Mouse (Mus musculus): ENCODE data around the gene Tns3. TPM values are rescaled to one million over a fixed set of nuclear protein-coding genes. Genes with fewer than 3 reads are reported as not detected.

The Tns3 gene
- 2.8 and 3.6 TPM in 2 replicates for polyA plus RNA-seq (2015; fragmentation: Nextera tagmentation; extraction: Ambion mirVana)

DNA sequence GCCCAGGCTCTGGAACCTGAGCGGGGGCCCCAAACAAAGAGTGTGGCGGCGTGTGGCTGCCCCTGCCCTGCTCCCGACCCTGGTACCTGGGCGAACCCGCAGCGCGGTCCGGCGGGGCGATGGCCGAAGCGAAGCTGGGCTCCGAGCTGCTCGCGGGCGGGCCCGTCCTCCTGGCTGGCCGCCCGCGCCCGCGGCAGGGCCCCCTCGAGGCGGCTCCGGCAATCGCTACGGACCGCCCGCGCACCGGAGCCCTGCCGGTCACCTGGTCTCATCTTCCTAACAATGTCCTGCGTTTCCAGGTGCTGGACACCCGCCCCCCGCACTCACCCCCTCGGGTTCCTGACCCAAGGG lies at the start of gene Tns3:
TSS of gene Tns3 (minus strand) at position 143 of the 351 bp plus-strand sequence.
- H3K27me3 ChIP-seq (ENCODE audit: insufficient read depth, low read length), result no peaks in the 10 kb centered on the region
- ATAC-seq, result peak; percentile 86
- DNase-seq, result peak; percentile 75
- H3K9me3 ChIP-seq (ENCODE audit: low read length), result no peaks in the 10 kb centered on the region
- H3K4me3 ChIP-seq (ENCODE audit: low read depth, low read length), result peak within 1 kb of the TSS; percentile 82
- no peaks in the 10 kb centered on the region; the same call in 1 of the 2 replicates for H3K36me3 ChIP-seq (replicated peaks; ENCODE audit: insufficient read depth, low read length)
- H3K4me1 ChIP-seq (ENCODE audit: insufficient read depth), result peaks cover 29% of the 10 kb centered on the region
- H3K9ac ChIP-seq (replicated peaks), result peak within 1 kb of the TSS; percentile 87
- peak within 1 kb of the TSS; percentile 96 for H3K4me2 ChIP-seq (ENCODE audit: low read depth, low read length)
- WGBS (ENCODE audit: insufficient replicate concordance), result under 1% methylated on average over 36 of the region's 37 CpGs
- H3K27ac ChIP-seq (ENCODE audit: low read depth), result peak within 1 kb of the TSS; percentile 78
- TF ChIP-seq EP300 (IDR thresholded peaks at IDR 0.05; ENCODE audit: low read depth) (no peak), CTCF (IDR thresholded peaks at IDR 0.05; ENCODE audit: low read depth) (peak; percentile 38)

DNA sequence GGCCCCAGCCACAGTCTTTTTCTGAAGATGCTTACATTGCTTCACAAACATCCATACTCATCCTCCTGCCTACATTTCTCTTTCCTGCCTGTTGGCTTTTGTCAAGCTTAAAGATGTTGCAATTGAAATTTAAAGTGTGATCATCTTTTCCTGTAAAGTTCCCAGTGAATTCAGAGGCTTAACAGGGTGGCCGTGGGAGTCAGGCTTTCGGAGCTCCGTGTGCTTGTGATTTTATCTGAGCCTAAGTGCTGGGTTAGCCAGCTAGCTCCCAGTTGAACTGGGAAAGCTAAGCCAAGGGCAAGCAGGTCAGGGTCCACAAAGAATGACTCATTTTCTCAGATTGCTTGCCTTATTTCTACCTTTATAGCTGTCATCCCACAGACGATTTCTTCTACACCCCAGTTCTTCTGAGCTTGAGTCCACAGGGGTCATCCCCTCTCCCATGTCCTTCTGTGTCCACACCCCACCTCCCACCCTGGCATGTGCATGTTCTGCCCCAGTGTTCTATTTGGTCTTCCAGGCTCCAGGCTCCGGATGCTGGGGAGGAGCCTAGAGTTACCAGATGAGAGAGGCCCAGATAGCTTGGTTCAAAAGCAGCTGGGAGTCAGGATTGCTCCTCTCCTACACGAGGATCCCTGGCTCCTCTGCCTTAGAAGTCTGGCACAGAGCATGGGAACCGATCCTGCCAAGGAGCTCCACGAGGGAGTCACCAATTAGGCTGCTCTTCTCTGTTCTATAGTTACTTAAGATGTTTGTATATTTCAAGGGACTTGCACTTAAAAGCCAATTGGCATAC lies 42.1 kb upstream of the Tns3 start:
- H3K4me1 ChIP-seq (ENCODE audit: insufficient read depth), result peaks cover 22% of the 10 kb centered on the region
- H3K27me3 ChIP-seq (ENCODE audit: insufficient read depth, low read length), result no peaks in the 10 kb centered on the region
- no peak for ATAC-seq
- WGBS (ENCODE audit: insufficient replicate concordance), result 66% methylated on average over 8 of the region's 8 CpGs
- peak overlapping the region; percentile 39; the same call in 1 of the 2 replicates for H3K27ac ChIP-seq (ENCODE audit: low read depth)
- H3K4me2 ChIP-seq (ENCODE audit: low read depth, low read length), result no peak overlapping the region
- no peak for TF ChIP-seq EP300 (IDR thresholded peaks at IDR 0.05; ENCODE audit: low read depth)
- H3K36me3 ChIP-seq (replicated peaks; ENCODE audit: insufficient read depth, low read length), result no peaks in the 10 kb centered on the region
- no peak overlapping the region for H3K4me3 ChIP-seq (ENCODE audit: low read depth, low read length)
- no peak overlapping the region for H3K9ac ChIP-seq (replicated peaks)
- no peak for DNase-seq
- H3K9me3 ChIP-seq (ENCODE audit: low read length), result no peaks in the 10 kb centered on the region

DNA sequence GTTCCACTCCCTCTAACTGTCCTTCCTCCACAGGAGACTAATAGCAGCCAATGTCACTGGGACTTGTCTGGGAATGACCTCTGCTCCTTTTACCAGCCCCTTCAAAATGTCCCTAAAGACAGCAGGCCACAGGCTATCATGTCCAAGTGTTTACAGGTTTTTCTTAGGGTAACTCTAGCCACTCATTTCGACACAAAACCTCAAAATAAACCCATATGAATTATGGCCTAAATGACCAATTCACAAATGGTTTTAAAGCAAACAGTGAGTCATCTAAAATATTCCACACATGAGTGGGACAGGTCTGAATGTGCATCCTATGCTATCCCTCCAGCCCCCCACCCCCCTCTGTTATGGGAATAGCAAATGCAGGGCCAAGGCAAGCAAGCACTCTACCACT lies 40.8 kb upstream of the Tns3 start:
- Histone ChIP-seq H3K27ac (ENCODE audit: low read depth) (no peak overlapping the region), H3K4me1 (ENCODE audit: insufficient read depth) (peaks cover 24% of the 10 kb centered on the region), H3K4me2 (ENCODE audit: low read depth, low read length) (no peak overlapping the region), H3K27me3 (ENCODE audit: insufficient read depth, low read length) (no peaks in the 10 kb centered on the region), H3K4me3 (ENCODE audit: low read depth, low read length) (no peak overlapping the region), H3K9ac (replicated peaks) (no peak overlapping the region), H3K36me3 (replicated peaks; ENCODE audit: insufficient read depth, low read length) (no peaks in the 10 kb centered on the region), H3K9me3 (ENCODE audit: low read length) (no peaks in the 10 kb centered on the region)
- no peak for ATAC-seq
- DNase-seq, result no peak
- no peak for TF ChIP-seq CTCF (IDR thresholded peaks at IDR 0.05; ENCODE audit: low read depth)
- no peak for TF ChIP-seq EP300 (IDR thresholded peaks at IDR 0.05; ENCODE audit: low read depth)
- 53% methylated on average over 1 of the region's 1 CpGs for WGBS (ENCODE audit: insufficient replicate concordance)

DNA sequence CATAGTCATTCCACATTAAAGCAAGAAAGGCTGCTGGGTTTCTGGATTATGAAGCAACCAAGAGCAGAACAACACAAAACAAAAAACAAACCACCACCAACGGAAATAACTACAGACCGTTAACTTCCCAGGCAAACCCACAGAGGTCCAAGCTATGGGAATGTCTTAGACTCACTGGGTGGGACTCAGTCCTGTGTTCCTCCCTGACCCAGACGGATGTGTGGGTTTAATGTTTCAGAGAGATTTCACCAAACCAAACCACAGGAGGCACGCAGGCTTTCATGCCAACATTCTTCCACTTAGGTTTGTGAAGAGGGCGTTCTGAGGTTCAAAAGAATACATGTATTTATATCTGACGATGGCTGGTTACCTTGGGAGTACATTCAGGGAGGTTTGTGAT lies 39.5 kb upstream of the Tns3 start:
- no peak overlapping the region for H3K4me3 ChIP-seq (ENCODE audit: low read depth, low read length)
- WGBS (ENCODE audit: insufficient replicate concordance), result 50% methylated on average over 6 of the region's 6 CpGs

DNA sequence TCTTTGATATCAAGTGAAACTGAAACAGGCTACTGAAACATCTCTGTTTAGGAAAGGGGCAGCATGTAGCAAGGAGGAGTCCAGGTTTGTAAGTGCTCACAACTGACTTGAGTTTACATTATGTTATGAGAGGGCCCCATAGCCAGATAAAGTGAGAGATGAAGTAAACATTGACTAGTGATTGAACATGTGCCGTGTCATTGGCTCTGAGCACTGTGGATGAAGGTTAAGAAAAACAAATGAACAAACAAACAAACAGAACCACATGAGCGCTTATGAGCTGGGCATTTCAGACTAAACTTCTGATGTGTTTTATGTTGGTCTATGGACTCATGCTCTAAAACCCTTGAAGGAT lies 38.2 kb upstream of the Tns3 start:
- ATAC-seq (no peak), DNase-seq (no peak)
- H3K4me2 ChIP-seq (ENCODE audit: low read depth, low read length), result no peak overlapping the region
- no peak overlapping the region for H3K4me3 ChIP-seq (ENCODE audit: low read depth, low read length)
- 69% methylated on average over 2 of the region's 2 CpGs for WGBS (ENCODE audit: insufficient replicate concordance)
- peaks cover 12% of the 10 kb centered on the region; the same call in 1 of the 2 replicates for H3K4me1 ChIP-seq (ENCODE audit: insufficient read depth)
- TF ChIP-seq CTCF (IDR thresholded peaks at IDR 0.05; ENCODE audit: low read depth) (no peak), EP300 (IDR thresholded peaks at IDR 0.05; ENCODE audit: low read depth) (no peak)
- no peaks in the 10 kb centered on the region for H3K36me3 ChIP-seq (replicated peaks; ENCODE audit: insufficient read depth, low read length)
- no peaks in the 10 kb centered on the region for H3K27me3 ChIP-seq (ENCODE audit: insufficient read depth, low read length)
- H3K27ac ChIP-seq (ENCODE audit: low read depth), result no peak overlapping the region
- no peak overlapping the region for H3K9ac ChIP-seq (replicated peaks)
- H3K9me3 ChIP-seq (ENCODE audit: low read length), result no peaks in the 10 kb centered on the region

More for the DNA sequence above, 39.5 kb upstream of the Tns3 start:
- TF ChIP-seq CTCF (IDR thresholded peaks at IDR 0.05; ENCODE audit: low read depth) (no peak), EP300 (IDR thresholded peaks at IDR 0.05; ENCODE audit: low read depth) (no peak)
- DNase-seq, result no peak
- Histone ChIP-seq H3K9ac (replicated peaks) (no peak overlapping the region), H3K27ac (ENCODE audit: low read depth) (no peak overlapping the region), H3K9me3 (ENCODE audit: low read length) (no peaks in the 10 kb centered on the region), H3K36me3 (replicated peaks; ENCODE audit: insufficient read depth, low read length) (no peaks in the 10 kb centered on the region), H3K4me1 (ENCODE audit: insufficient read depth) (peaks cover 19% of the 10 kb centered on the region), H3K27me3 (ENCODE audit: insufficient read depth, low read length) (no peaks in the 10 kb centered on the region), H3K4me2 (ENCODE audit: low read depth, low read length) (no peak overlapping the region)
- ATAC-seq, result no peak

DNA sequence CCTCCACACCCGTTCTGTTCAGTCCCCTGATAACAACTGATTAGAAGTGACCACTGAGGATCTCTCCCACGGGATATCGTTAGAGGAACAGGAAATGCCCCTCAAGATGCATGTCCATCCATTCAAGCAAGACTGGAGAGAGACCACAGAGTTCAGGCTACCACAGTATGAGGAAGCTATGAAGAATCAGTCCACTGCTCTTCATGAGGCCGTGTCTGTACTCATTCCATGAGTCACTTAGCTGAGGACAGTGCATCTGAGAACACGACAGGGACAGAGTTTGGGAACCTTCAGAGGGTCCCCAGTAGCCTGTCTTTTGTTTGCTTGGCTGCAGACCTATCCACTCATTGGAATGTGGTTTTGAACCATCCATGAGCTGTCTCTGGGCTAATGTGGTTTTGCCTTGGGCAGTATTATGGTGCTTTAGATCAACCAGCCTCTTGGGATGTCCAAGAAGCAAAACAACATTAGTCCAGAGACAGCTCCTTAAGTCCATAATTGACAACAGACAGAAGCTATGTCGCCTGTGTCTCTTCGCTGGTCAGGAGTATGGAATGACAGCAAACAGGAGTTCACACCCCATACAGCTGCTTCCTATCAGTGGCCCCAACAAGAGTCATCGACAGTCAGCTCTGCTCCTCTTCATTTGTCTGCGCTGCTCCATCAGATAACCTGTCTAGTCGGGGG lies 37.7 kb upstream of the Tns3 start:
- H3K27ac ChIP-seq (ENCODE audit: low read depth), result no peak overlapping the region
- H3K9ac ChIP-seq (replicated peaks), result no peak overlapping the region
- TF ChIP-seq EP300 (IDR thresholded peaks at IDR 0.05; ENCODE audit: low read depth) (no peak), CTCF (IDR thresholded peaks at IDR 0.05; ENCODE audit: low read depth) (no peak)
- DNase-seq (no peak), ATAC-seq (no peak)
- no peaks in the 10 kb centered on the region for H3K36me3 ChIP-seq (replicated peaks; ENCODE audit: insufficient read depth, low read length)
- H3K4me2 ChIP-seq (ENCODE audit: low read depth, low read length), result no peak overlapping the region
- H3K4me1 ChIP-seq (ENCODE audit: insufficient read depth), result peaks cover 12% of the 10 kb centered on the region; the same call in 1 of the 2 replicates
- no peaks in the 10 kb centered on the region for H3K27me3 ChIP-seq (ENCODE audit: insufficient read depth, low read length)
- no peak overlapping the region for H3K4me3 ChIP-seq (ENCODE audit: low read depth, low read length)
- WGBS (ENCODE audit: insufficient replicate concordance), result 34% methylated on average over 10 of the region's 10 CpGs
- H3K9me3 ChIP-seq (ENCODE audit: low read length), result no peaks in the 10 kb centered on the region

Measured in liver, postnatal 0 days (tissue).